Mouse (Mus musculus) liver, postnatal 0 days (tissue): ENCODE measurements around the gene Cbarp.

Source experiments
- CTCF ChIP-seq: sonication (generic); IDR thresholded peaks from 2 replicates; pipeline ENCODE4 v1.5.1; 2016; ENCODE audit warnings: antibody characterized with exemption, low read depth
- EP300 ChIP-seq: IDR thresholded peaks from 2 replicates; pipeline ENCODE4 v1.6.1; 2016; ENCODE audit warnings: antibody characterized with exemption, low read depth, mild to moderate bottlenecking

- TF ChIP-seq CTCF (no peak), EP300 (no peak)
These were observed 39.7 kb upstream of the Cbarp start for GRCm38 (mm10) chr10:80180288-80180687.
